Mouse (Mus musculus): ENCODE data around the gene Dnhd1. TPM values are rescaled to one million over a fixed set of nuclear protein-coding genes. Genes with fewer than 3 reads are reported as not detected.

The Dnhd1 gene
- under 1 TPM; 0.23 to 0.30 TPM for total RNA-seq (2021)
- long read RNA-seq, experiment 1: 0 reads
- long read RNA-seq, experiment 2: 0 reads

- DNase-seq: peak; percentile 85 to 87
Measured at GRCm38 (mm10) chr7:105650639-105651435, at the start of gene Dnhd1. Dnhd1 (plus strand) TSS chr7:105650827.

DNA sequence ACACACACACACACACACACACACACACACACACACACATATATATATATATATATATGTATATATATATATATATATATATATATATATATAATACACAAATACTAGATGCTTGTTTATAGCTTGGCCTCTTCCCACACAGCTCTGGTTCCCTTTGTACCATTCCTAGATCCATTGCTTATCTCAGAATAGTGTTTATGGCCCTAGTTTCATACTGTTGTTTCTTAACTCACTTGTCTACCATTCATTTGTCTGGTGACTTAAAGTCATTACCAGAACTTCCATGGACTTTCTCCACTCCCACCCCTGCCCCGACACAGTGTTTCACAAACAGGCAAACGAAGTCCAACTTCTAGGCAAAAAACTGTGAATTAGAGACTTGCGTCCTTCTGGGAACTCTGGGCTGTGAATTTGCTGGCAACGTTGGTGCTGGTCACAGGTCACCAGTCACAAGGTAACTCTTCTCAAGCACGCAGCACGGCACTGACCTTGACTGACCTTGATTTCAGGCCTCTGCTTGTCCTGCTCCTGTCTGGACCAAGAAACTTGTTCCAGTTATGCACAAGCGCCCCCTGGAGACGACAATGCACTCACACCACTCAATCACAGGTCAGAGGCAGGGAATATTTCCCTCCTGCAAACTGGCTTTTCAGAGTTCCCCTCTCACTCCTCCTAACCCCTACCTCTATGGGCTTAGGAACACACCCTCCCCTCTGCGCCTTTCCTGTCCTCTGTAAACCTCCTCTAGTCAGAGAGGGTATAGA lies 47.6 kb upstream of the Dnhd1 start:
- peak; percentile 75 to 87 for DNase-seq

DNA sequence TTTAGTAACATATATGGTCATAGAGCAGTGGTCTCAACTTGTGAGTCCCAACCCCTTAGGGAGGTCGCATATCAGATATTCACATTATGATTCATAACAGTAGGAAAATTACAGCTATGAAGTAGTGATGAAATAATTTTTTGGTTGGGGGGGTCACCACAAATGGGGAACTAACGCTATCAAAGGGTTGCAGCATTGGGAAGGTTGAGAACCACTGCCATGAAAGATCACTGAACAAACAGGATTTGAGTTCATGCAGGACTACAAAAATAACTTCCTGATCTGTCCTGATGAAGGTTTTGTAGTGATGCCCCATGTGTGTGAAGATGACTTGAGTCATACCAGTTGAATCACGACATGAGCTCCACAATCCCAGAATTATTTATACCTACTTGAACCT lies 42.2 kb upstream of the Dnhd1 start:
- no peak for DNase-seq

DNA sequence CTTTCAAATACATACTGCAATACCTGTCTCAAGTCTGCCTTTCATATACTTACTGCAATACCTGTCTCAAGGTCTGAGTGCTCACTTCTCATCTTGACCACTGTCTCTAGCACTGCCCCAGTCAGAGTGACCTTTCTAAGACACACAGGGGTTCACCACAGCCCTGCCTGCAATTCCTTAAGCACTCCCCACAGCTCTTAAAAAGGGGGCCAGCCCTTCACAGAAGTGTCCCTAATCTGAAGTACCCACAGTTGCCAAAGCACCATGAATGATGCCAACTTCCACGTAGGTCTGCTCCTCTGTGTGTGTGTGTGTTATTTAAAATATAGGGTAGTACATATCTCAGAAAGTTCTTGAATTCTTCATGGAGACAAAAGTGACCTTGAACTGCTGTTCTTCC lies 38.9 kb upstream of the Dnhd1 start:
- no peak for DNase-seq

DNA sequence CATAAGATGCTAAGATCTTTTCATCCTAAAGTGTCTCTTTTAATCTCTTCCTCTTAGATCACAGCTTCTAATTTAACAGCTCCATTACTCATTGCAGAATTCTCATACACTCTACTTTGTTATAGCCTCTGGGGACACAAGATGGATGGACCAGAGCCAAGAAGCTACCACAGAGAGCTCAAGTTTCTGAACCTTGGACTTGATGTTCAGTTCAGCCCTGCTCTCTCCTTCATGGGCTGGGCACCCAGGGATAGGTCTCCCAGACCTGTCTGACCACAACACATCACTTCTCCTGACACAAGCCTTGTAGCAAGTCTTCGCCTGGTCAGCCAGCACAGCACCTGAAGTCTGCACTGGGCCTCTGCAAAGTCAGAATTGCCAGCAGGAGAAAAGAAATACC lies 36.2 kb upstream of the Dnhd1 start:
- no peak for DNase-seq

DNA sequence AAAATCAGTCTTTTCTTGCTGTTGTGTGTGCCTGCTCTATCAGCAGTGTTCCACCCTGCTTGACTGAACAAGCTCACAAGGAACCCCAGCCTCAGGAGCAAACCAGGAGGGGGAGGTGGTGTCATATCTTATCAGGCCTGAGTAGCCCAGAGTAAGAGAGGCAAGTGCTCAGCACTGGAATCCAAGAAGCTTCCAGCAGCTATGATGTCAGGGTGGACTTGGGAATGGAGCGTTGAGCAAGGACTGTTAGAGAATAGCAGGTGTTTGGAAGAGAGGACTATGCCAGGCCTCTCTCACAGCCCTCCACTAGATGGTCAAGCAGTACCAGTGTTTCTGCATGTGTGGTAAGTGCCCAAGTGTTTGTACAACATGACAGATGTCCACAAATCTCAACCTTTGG lies 34.9 kb upstream of the Dnhd1 start:
- DNase-seq: no peak

DNA sequence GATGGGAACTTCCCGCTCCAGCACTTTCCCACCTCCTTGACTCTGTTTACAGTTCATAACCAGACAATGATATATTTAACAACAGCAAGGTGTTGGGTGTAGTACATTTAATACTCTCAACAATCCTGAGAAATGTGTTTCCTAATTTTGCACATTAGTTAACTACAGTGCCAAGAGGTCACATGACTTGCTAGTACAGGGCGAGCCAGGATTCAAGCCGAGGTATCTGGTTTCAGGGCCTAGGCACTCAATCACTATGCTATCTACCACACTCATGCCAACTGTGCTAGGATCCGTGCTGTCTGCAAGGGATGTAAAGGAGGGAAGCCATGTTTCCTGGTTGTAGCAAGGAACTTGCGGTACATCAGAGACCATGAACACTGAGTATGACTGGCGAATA lies 34.1 kb upstream of the Dnhd1 start:
- peak; percentile 36 to 58 for DNase-seq

DNA sequence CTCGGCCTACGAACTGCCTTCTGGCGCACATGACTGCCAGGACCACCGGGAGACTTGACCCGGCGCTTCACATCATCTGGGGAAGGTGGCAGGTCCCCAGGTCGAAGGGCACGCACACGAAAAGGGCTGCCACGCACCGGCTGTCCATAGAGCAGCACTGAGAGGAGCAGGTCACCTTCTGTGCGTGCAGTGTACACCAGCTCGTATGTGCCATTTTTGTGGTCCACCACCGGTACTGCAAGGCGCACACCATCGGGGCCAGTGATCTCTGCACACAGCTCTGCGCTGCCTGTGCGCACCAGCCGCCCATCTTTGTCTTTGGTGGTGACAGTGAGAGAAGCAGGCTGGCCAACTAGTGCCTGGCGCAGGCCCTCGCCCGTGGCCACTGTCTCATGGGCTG lies 32.8 kb upstream of the Dnhd1 start:
- no peak for DNase-seq

DNA sequence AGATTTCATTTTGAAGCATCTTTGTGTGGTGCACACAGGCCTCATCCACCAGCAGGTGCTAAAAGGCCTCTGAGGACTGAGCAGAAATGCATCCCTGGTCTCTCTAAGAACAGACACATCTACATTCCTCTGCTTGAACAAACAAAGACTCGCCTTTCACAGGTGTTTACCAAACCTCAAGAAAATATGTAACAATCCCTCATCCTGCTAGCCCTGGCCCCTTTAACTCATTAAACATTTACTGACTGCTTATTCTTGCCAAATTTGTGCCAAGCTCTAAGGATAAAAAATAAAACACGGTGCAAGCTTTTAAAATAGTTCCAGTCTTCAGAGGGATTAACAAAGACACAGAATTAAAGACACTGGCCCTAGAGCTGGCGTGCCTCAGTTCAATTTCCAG lies 30.9 kb upstream of the Dnhd1 start:
- no peak for DNase-seq

DNA sequence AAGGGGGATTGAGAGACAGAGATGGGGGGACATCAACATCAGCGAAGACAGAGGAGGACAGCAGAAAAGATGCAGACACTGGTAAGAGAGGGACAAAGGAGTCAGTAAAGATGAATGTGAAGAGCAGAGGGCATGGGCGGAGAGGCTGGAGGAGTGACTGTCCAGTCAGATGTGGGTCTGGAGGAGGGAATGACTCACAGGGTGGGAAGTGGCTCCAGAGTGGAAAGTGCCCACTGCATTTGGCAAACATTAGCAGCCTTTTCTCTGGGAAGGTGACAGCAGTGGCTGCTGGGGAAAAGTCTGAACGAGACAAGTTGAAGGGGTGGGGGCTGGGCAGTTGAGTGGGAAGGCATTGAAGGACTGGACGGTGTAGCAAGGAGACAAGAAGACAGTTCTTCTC lies 29.6 kb upstream of the Dnhd1 start:
- DNase-seq: no peak

DNA sequence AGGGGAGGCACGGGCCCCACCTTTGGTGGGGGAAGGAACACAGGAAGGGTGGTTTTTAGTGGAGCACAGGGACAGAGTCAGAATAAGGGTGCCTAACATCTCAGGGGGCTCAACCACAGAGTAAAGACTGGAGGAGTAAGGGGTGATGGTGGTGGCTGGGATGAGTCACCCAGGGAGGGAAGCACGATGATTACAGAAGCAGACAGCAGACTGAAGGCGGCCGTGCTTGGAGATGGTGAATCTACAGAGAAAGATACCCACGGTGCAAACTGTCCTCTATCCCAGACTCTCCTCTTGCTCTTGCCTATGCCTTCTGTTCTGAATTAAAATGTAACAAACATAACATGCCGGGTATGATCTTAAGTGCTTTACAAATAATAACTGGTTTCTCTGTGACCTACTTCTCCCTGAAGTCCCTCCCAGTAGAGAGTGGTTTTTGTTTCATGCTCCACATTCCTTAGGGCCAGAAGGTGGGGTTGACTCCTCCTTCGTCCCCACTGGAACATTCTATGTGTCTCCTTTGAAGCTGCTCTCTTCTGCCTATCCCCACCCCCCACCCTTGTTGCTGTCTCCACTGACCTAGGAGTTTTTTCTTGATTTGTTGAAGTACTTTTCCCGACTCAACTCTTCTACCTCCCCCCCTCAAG lies 28.9 kb upstream of the Dnhd1 start:
- DNase-seq: no peak

- DNase-seq: no peak
Measured at GRCm38 (mm10) chr7:105625397-105625796, 25.2 kb upstream of the Dnhd1 start.

GRCm38 (mm10) chr7:105628633-105629032 lies 22.0 kb upstream of the Dnhd1 start:
- peak; percentile 82 to 93 for DNase-seq

- DNase-seq: peak; percentile 21 to 46
Measured at GRCm38 (mm10) chr7:105632551-105632972, 18.1 kb upstream of the Dnhd1 start.

DNA sequence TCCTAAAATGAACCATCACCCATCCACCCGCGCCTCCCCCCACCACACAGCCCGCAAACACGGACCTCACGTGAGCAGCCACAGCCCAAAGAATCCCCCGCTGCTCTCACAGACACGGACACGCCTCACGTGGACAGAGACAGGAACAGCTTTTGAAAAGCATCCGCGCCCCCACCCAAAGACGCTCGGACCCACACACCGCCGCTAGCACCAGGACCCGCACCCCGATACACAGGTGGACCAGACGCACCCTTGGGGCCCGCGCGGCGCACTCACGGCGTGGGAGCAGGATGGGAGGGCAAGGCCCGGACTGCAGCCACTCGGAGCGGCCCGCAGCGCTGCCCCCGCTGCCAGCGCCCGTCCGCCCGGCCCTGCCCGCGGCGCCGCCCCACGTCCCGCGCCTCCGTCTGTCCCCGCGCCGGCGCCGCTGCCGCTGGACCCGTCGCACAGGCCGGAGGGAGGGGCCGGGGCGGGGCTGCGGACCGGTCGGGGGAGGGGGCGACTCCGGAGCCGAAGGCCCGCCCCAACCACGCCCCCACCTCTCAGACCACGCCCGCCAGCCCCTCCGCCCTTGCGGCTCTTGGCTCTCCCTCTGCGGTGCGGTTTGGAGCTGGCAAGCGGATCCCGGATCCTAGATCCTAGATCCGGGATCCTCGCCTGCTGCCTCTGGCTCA lies 17.4 kb upstream of the Dnhd1 start, which contains the start of gene Trim3:
Gene Trim3 (minus strand): TSS at position 445 of the 674 bp plus-strand sequence.
- peak; percentile 94 for DNase-seq

DNA sequence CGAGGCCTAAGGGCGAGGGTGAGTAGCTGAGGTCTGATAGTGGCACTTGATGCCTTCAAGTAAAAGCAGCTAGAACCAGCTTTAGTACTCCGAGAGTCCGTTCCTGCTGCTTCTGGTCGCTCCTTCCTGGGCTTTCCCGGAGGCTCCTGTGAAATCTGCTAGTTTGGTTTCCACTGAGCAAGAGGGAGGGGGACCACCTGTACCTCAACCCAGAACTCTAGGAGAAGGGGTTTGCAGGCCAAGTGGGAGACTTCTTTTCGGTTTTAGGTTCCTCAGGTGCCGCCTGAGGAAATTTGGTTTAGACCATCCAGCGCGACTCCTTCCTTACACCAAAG lies 16.9 kb upstream of the Dnhd1 start:
- no peak for DNase-seq

GRCm38 (mm10) chr7:105634272-105634920 lies 16.2 kb upstream of the Dnhd1 start:
- no peak for DNase-seq

DNA sequence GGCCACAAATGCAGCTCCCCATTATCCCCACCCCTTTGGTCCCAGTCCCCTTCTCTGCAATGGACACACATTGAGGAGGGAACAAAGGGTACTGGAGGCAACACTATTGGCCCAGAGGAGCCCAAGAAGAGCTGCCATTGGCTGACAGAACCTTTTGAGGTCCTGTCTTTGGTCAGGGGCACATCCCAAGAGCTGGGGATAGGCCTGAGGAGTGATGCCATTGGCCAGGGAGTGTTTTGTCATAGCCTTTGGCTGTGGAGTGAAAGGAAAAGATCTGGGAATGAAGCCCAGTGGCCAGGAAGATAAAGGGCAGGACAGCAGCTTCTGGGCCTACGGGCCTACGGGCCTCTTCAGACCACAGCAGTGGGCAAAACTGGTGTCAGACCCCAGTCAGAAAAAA lies 14.9 kb upstream of the Dnhd1 start:
- peak in 1 of 2 experiments; percentile 39 for DNase-seq

DNA sequence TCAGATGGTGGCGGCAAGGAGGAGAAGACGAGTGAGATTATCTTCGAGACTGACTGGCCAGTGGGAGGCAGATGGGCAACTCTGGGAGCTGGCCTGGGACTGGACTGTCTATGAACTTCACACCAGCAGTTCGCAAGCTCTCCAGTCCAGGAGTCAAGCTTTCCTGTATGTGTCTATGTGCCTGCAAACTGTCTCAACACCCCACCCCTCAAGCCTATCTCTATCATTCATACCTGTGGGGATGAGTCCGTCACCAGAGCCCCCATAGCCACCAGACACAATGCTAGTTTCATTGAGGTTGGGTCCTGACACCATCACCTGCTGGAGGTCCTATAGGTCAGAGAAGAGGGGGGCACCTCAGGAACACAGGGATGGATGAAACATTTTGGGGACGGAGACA lies 11.9 kb upstream of the Dnhd1 start:
- no peak for DNase-seq

- no peak for DNase-seq
Measured at GRCm38 (mm10) chr7:105639304-105639703, 11.3 kb upstream of the Dnhd1 start.

DNA sequence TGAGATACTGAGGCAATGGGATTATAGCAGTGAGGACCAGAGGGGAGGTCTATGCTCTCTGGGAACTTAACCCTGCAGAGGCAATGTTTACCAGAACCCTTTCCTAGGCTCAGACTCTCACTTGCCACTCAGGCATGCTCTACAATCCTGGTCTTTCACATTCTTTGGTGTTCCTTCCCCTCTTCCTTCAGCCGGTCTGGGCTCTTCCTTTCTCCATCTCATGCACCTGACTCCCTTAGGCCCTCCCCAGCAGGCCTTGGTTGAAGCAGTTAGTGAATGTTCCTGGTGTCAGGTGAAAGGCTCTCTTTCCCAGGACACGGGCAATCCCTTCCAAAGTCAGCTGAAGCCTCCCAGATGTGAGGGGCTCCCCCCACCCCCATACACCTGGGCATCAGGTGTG lies 10.9 kb upstream of the Dnhd1 start, which contains the start of gene Timm10b:
Gene Timm10b (plus strand): TSS at position 301 of the 400 bp plus-strand sequence.
- no peak for DNase-seq

Measured in heart, adult 18-20 months (tissue).